Mouse (Mus musculus) heart, embryonic 15.5 days (tissue): ENCODE data around the gene Syt1. TPM values are rescaled to one million over a fixed set of nuclear protein-coding genes. Genes with fewer than 3 reads are reported as not detected.
A peak's percentile ranks its signal among the peaks of the same experiment; 100 is the strongest.

Experiments
- ATAC-seq: fragments of 200-750 bp; cut with Nextera tagmentation; replicated peaks from 2 replicates; pipeline ENCODE4 v1.8.0; 2017; ENCODE audit warnings: low read depth, moderate TSS enrichment; ENCODE audit not compliant: insufficient number of reproducible peaks, insufficient read depth, low FRiP score
- H3K27ac ChIP-seq: fragments of 300-500 bp; sonication (generic); 2 replicates; pipeline ENCODE4 v1.5.1; 2015; ENCODE audit warnings: mild to moderate bottlenecking, inconsistent platforms
- H3K27me3 ChIP-seq: fragments of 300-500 bp; sonication (generic); 2 replicates; pipeline ENCODE4 v1.6.1; 2015; ENCODE audit warnings: inconsistent platforms
- H3K36me3 ChIP-seq: fragments of 300-500 bp; sonication (generic); 2 replicates; pipeline ENCODE4 v1.6.1; 2015; ENCODE audit warnings: mild to moderate bottlenecking, inconsistent platforms
- H3K4me1 ChIP-seq: fragments of 300-500 bp; sonication (generic); replicated peaks from 2 replicates; pipeline ENCODE4 v1.6.1; 2015; ENCODE audit warnings: inconsistent platforms
- H3K4me2 ChIP-seq: fragments of 300-500 bp; sonication (generic); 2 replicates; pipeline ENCODE4 v1.6.1; 2015; ENCODE audit warnings: inconsistent platforms, mild to moderate bottlenecking, moderate library complexity
- H3K4me3 ChIP-seq: fragments of 300-500 bp; sonication (generic); 2 replicates; pipeline ENCODE4 v1.5.1; 2015; ENCODE audit warnings: mild to moderate bottlenecking, inconsistent platforms
- H3K9ac ChIP-seq: fragments of 300-500 bp; sonication (generic); 2 replicates; pipeline ENCODE4 v1.6.1; 2015; ENCODE audit warnings: mild to moderate bottlenecking, inconsistent platforms
- H3K9me3 ChIP-seq: fragments of 300-500 bp; sonication (generic); replicated peaks from 2 replicates; pipeline ENCODE4 v1.6.1; 2016; ENCODE audit warnings: inconsistent platforms
- WGBS: fragments of 180-500 bp; shearing (Covaris S2); methylation state at CpG from one replicate; pipeline ENCODE4 v1.1.7; 2015; ENCODE audit warnings: mixed read lengths; 5-methylcytosine and 5-hydroxymethylcytosine counted together
- polyA plus RNA-seq: library from polyadenylated mRNA; unstranded; fragments of >200 nt; fragmentation: Nextera tagmentation; extraction: Ambion mirVana; gene quantifications from 2 replicates; pipeline ENCODE4 v1.2.1, GENCODE M21; 2015

Gene Syt1
- polyA plus RNA-seq, 1 experiment from 2014 or later: 0.47 TPM

GRCm38 (mm10) chr10:108514671-108515070 lies 496.1 kb downstream of the Syt1 start:
- no peaks in the 10 kb centered on the region for H3K9me3 ChIP-seq
- H3K36me3 ChIP-seq: no peaks in the 10 kb centered on the region
- H3K27ac ChIP-seq: no peak overlapping the region
- H3K4me1 ChIP-seq: no peaks in the 10 kb centered on the region
- H3K9ac ChIP-seq: no peak overlapping the region
- WGBS: 72% methylated on average over 7 of the region's 7 CpGs
- no peak overlapping the region for H3K4me2 ChIP-seq
- H3K27me3 ChIP-seq: no peaks in the 10 kb centered on the region
- ATAC-seq: no peak
- no peak overlapping the region for H3K4me3 ChIP-seq

GRCm38 (mm10) chr10:108509579-108509978 lies 501.2 kb downstream of the Syt1 start:
- WGBS: 81% methylated on average over 3 of the region's 3 CpGs
- Histone ChIP-seq H3K27ac (no peak overlapping the region), H3K4me1 (peaks cover 5% of the 10 kb centered on the region; the same call in 1 of the 2 replicates), H3K4me3 (no peak overlapping the region), H3K9me3 (no peaks in the 10 kb centered on the region), H3K9ac (no peak overlapping the region), H3K27me3 (no peaks in the 10 kb centered on the region), H3K4me2 (no peak overlapping the region), H3K36me3 (no peaks in the 10 kb centered on the region)
- ATAC-seq: no peak

- ATAC-seq: no peak
Observed at GRCm38 (mm10) chr10:108506917-108507316, 503.9 kb downstream of the Syt1 start.

GRCm38 (mm10) chr10:108504925-108505324 lies 505.9 kb downstream of the Syt1 start:
- no peak for ATAC-seq
- no peaks in the 10 kb centered on the region for H3K9me3 ChIP-seq
- H3K9ac ChIP-seq: no peak overlapping the region
- peaks cover 5% of the 10 kb centered on the region; the same call in 1 of the 2 replicates for H3K4me1 ChIP-seq
- H3K36me3 ChIP-seq: no peaks in the 10 kb centered on the region
- no peak overlapping the region for H3K4me3 ChIP-seq
- no peaks in the 10 kb centered on the region for H3K27me3 ChIP-seq
- peak overlapping the region; percentile 15; the same call in 1 of the 2 replicates for H3K4me2 ChIP-seq
- WGBS: 52% methylated on average over 7 of the region's 7 CpGs
- H3K27ac ChIP-seq: no peak overlapping the region

More at GRCm38 (mm10) chr10:108506917-108507316, 503.9 kb downstream of the Syt1 start:
- no peak overlapping the region for H3K4me3 ChIP-seq
- WGBS: 88% methylated on average over 4 of the region's 4 CpGs
- no peaks in the 10 kb centered on the region for H3K36me3 ChIP-seq
- peaks cover 5% of the 10 kb centered on the region; the same call in 1 of the 2 replicates for H3K4me1 ChIP-seq
- no peak overlapping the region for H3K4me2 ChIP-seq
- H3K9me3 ChIP-seq: no peaks in the 10 kb centered on the region
- H3K9ac ChIP-seq: no peak overlapping the region
- no peak overlapping the region for H3K27ac ChIP-seq
- no peaks in the 10 kb centered on the region for H3K27me3 ChIP-seq

GRCm38 (mm10) chr10:108504128-108504870 lies 506.5 kb downstream of the Syt1 start:
- WGBS: 60% methylated on average over 21 of the region's 21 CpGs
- no peak for ATAC-seq
- Histone ChIP-seq H3K36me3 (no peaks in the 10 kb centered on the region), H3K9me3 (no peaks in the 10 kb centered on the region), H3K27me3 (no peaks in the 10 kb centered on the region), H3K27ac (no peak overlapping the region), H3K9ac (no peak overlapping the region), H3K4me2 (peak overlapping the region; percentile 15; the same call in 1 of the 2 replicates), H3K4me1 (peaks cover 5% of the 10 kb centered on the region; the same call in 1 of the 2 replicates), H3K4me3 (no peak overlapping the region)

- Histone ChIP-seq H3K4me3 (no peak overlapping the region), H3K4me2 (no peak overlapping the region), H3K9me3 (no peaks in the 10 kb centered on the region), H3K4me1 (no peaks in the 10 kb centered on the region), H3K27me3 (no peaks in the 10 kb centered on the region), H3K27ac (no peak overlapping the region), H3K9ac (no peak overlapping the region), H3K36me3 (no peaks in the 10 kb centered on the region)
- ATAC-seq: no peak
- WGBS: 50% methylated on average over 7 of the region's 7 CpGs
Observed at GRCm38 (mm10) chr10:108490231-108490630, 520.6 kb downstream of the Syt1 start.

GRCm38 (mm10) chr10:108483991-108484390 lies 526.8 kb downstream of the Syt1 start:
- WGBS: 81% methylated on average over 10 of the region's 10 CpGs
- H3K9me3 ChIP-seq: no peaks in the 10 kb centered on the region
- no peaks in the 10 kb centered on the region for H3K36me3 ChIP-seq
- no peak overlapping the region for H3K4me3 ChIP-seq
- no peaks in the 10 kb centered on the region for H3K27me3 ChIP-seq
- H3K9ac ChIP-seq: no peak overlapping the region
- H3K4me2 ChIP-seq: no peak overlapping the region
- H3K27ac ChIP-seq: no peak overlapping the region
- no peak for ATAC-seq
- H3K4me1 ChIP-seq: peaks cover 4% of the 10 kb centered on the region; the same call in 1 of the 2 replicates

- Histone ChIP-seq H3K27ac (no peak overlapping the region), H3K4me3 (no peak overlapping the region), H3K9me3 (no peaks in the 10 kb centered on the region), H3K4me2 (no peak overlapping the region), H3K36me3 (no peaks in the 10 kb centered on the region), H3K9ac (no peak overlapping the region), H3K27me3 (no peaks in the 10 kb centered on the region), H3K4me1 (peaks cover 4% of the 10 kb centered on the region; the same call in 1 of the 2 replicates)
- no peak for ATAC-seq
- 74% methylated on average over 11 of the region's 11 CpGs for WGBS
Observed at GRCm38 (mm10) chr10:108480146-108480850, 530.5 kb downstream of the Syt1 start.

GRCm38 (mm10) chr10:108470319-108470955 lies 540.3 kb downstream of the Syt1 start:
- Histone ChIP-seq H3K9ac (no peak overlapping the region), H3K4me3 (no peak overlapping the region), H3K4me2 (no peak overlapping the region), H3K27ac (no peak overlapping the region), H3K27me3 (no peaks in the 10 kb centered on the region), H3K9me3 (no peaks in the 10 kb centered on the region), H3K36me3 (no peaks in the 10 kb centered on the region), H3K4me1 (no peaks in the 10 kb centered on the region; the same call in 1 of the 2 replicates)
- WGBS: 53% methylated on average over 6 of the region's 6 CpGs
- no peak for ATAC-seq

GRCm38 (mm10) chr10:108466539-108466938 lies 544.2 kb downstream of the Syt1 start:
- Histone ChIP-seq H3K4me1 (no peaks in the 10 kb centered on the region; the same call in 1 of the 2 replicates), H3K4me2 (no peak overlapping the region), H3K9ac (no peak overlapping the region), H3K27ac (peak overlapping the region; percentile 2; the same call in 1 of the 2 replicates), H3K9me3 (no peaks in the 10 kb centered on the region), H3K4me3 (no peak overlapping the region), H3K36me3 (no peaks in the 10 kb centered on the region), H3K27me3 (no peaks in the 10 kb centered on the region)
- WGBS: 25% methylated on average over 8 of the region's 8 CpGs
- no peak for ATAC-seq

GRCm38 (mm10) chr10:108461862-108462261 lies 548.9 kb downstream of the Syt1 start:
- H3K36me3 ChIP-seq: no peaks in the 10 kb centered on the region
- no peak overlapping the region for H3K4me3 ChIP-seq
- WGBS: 83% methylated on average over 2 of the region's 2 CpGs
- H3K9me3 ChIP-seq: no peaks in the 10 kb centered on the region
- no peak overlapping the region for H3K9ac ChIP-seq
- no peak overlapping the region for H3K27ac ChIP-seq
- no peak overlapping the region for H3K4me2 ChIP-seq
- ATAC-seq: no peak
- H3K27me3 ChIP-seq: no peaks in the 10 kb centered on the region
- H3K4me1 ChIP-seq: no peaks in the 10 kb centered on the region; the same call in 1 of the 2 replicates
